Mouse (Mus musculus): Measurements from ENCODE around the gene Gpsm3.

Gene Gpsm3

DNA sequence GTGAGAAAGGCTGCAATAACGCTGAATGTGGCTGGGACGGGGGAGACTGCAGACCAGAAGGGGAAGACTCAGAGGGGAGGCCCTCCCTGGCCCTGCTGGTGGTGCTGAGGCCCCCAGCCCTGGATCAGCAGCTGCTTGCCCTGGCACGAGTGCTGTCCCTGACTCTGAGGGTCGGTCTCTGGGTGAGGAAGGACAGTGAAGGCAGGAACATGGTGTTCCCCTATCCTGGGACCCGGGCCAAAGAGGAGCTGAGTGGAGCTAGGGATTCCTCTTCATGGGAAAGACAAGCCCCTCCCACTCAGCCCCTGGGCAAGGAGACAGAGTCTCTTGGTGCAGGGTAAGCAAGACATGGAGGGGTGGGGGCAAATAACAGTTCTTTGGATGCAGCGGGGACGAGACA is 6.2 kb upstream of the Gpsm3 start:
- no peak for DNase-seq (ENCODE audit: low read depth, low spot score)

- no peak for DNase-seq (ENCODE audit: low read depth, low spot score)
Measured at GRCm38 (mm10) chr17:34583819-34584218, 5.8 kb upstream of the Gpsm3 start.

DNA sequence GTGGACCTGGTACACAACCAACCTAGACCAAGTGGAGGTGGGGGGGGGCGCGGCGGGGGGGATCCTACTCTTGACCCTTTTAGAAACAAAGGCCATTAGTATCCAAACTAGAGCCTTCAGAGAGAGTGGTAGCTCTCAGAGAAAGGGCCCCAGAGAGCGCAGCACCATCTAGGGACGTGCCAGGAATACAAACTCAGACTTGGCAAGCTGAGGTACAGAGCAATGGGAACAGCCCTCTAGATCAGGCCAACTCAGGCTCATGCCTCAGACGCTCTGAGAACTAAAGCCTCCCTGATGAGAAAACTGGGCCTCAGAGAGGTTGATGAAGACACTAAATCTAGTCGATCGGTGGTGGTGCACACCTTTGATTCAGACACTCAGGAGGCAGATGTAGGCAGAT is 4.5 kb upstream of the Gpsm3 start:
- DNase-seq (ENCODE audit: low read depth, low spot score) = no peak

GRCm38 (mm10) chr17:34585877-34586771 is 3.5 kb upstream of the Gpsm3 start:
- no peak for DNase-seq (ENCODE audit: low read depth, low spot score)

DNA sequence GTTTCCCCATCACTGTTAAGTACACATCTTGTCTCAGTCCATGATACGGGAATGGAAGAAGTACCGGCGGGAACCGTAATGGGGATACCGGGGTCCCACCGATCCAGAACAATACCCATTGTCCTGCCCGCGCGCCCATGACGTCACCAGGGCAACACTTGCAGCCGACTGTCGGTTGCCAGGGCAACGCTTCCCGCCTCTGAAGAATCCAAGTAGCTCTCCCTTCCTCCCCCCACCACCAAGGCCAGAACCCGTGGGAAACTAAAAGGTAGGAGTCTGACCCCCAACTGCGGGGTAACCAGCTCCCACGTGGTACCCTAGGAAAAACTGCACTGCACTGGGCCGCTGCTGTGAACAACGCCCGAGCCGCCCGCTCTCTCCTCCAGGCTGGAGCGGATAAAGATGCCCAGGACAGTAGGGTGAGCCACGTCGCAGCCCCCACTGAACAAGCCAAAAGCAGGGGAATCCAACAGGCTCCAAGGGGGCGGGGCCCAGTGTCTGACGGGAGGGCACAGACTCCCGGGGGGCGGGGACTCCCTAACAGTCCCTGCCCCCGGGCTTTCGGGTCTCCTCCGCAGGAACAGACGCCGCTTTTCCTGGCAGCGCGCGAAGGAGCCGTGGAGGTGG is 2.7 kb upstream of the Gpsm3 start:
- DNase-seq (ENCODE audit: low read depth, low spot score) = peak; percentile 83

- peak; percentile 89 for DNase-seq (ENCODE audit: low read depth, low spot score)
Measured at GRCm38 (mm10) chr17:34587423-34587811, 2.2 kb upstream of the Gpsm3 start.

DNA sequence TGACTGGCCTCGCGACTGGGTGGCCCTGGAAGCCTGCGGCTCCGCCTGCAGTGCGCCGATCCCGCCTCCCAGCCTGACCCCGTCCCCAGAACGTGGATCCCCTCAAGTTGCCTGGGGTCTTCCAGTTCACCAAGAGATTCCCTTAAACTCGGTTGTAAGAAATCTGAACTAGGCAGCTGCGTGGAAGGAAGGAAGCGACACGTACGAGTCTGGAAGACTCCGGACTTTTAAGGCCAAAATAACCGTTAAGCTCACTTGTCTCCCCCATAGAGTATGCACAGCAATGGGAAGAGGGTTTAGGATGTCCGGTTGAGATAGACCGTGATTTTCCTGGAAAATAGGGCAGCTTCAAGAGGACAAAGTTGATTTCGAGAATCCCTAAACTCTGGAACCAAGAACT is 1.8 kb upstream of the Gpsm3 start:
- DNase-seq (ENCODE audit: low read depth, low spot score) = peak; percentile 46

DNA sequence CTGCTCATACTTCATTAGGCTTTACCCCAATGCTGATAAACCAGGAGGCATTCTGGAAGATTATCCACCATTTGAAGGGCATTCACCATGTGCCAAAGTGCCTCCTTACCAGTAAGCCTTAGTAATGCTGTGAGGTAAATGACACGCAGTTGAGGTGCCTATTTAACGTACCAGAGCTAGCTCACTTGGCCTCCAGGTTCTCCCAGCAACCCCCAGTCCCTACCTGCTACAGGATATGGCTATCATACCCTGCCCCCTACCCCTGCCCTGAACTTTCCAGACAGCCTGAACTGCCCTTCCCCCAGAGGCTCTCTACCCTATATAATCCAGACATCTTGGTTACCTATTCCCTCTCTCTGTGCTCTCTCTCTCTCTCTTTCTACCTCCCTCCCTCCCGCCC is 839 bp upstream of the Gpsm3 start:
- DNase-seq (ENCODE audit: low read depth, low spot score) = no peak

DNA sequence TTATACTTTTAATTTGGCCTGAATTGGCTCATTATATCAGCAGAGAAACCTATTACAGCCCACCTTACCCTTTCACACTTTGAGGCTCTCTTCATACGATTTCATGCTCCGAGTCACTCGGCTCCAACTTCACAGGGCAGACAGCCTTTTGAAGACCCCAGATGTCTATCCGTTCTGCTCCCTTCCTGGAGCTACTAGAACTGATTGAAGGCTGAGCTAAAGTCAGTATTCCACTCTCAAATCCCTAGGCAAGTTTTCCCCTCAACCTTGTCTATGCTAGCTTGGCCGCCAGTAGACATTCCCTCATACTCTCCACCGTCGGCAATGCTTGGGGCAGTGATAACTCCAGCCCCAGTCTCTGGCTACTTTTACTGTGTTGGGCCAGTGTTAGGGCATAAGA is 400 bp upstream of the Gpsm3 start:
- no peak for DNase-seq (ENCODE audit: low read depth, low spot score)

DNA sequence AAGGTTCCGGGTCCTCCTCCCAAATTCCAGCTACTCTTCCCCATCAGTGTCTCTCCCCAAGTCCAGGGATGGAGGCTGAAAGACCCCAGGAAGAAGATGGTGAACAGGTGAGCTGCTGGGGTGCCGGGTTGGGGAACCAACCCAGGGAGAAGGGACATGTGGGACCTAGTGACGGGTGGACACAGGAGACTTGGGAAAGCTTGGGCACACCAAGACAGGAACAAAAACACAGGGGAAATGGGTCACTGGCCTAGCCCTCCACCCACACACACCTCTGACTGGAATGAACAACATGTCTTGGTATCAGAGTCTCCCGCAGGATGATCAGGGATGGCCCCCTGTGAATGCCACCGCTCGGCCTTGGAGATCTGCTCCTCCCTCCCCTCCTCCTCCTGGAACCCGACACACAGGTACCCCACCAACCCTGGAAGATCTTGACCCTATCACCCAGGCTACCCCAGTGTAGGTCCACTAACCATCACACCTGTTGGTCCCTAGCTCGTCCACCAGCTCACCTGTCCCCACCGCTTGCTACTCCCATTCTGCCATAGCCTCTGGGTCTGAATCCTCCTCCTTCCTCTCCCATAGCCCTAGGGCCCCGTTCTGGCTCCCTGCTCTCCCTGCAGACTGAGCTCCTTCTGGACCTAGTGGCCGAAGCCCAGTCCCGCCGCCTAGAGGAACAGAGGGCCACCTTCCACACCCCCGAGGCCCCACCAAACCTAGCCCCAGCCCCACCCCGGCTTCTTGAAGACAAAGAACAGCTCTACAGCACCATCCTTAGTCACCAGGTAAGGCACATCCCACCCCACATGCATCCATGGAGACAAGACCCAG is 765 bp downstream of the Gpsm3 start:
- no peak for DNase-seq (ENCODE audit: low read depth, low spot score)

DNA sequence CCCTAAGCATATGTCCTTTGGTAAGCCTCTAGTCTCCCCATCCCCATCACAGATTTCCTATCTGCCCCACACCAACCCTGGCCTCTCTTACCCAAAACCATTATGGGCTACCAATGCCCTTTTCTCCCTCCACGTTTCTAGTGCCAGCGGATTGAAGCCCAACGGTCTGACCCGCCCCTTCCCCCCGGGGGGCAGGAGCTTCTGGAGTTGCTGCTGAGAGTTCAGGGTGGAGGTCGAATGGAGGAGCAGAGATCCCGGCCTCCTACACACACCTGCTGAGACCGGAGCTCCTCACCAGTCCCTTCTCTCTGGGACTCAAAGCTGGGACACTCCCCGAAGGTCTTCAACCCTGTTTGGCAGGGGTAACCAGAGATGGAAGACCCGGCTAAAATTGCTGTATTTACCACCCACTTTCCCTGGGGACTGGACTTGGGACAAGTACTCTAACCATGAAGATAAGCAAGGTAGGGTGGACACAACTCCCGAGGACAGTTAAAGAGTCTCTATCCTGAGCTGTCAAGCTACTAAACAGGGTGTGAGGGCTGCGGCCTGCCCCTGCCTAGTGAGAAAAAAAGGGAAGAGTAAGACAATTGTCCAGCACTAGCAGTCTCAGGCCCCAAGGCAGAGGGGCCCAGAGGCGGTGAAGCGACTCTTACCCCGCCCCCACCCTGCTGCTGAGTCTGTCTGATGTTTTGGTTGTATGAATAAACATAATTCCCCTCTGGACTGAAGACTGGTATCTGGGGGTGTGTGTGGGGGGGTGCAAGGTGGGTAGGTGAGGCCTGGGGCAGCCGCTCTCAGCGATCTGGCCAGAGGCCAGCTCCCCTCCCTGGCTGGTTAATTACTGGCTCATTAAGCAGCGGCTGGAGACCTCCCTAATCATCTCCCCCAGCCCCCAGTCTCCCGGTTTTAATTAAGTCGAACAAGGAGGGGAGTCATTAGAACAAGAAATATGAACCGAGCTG is 1.7 kb downstream of the Gpsm3 start, which contains the start of gene Pbx2:
Gene Pbx2, plus strand, starts transcription at position 238 of the 965 bp plus-strand sequence.
- peak; percentile 42 for DNase-seq (ENCODE audit: low read depth, low spot score)

- peak; percentile 82 for DNase-seq (ENCODE audit: low read depth, low spot score)
Measured at GRCm38 (mm10) chr17:34591994-34592375, 2.4 kb downstream of the Gpsm3 start.

DNA sequence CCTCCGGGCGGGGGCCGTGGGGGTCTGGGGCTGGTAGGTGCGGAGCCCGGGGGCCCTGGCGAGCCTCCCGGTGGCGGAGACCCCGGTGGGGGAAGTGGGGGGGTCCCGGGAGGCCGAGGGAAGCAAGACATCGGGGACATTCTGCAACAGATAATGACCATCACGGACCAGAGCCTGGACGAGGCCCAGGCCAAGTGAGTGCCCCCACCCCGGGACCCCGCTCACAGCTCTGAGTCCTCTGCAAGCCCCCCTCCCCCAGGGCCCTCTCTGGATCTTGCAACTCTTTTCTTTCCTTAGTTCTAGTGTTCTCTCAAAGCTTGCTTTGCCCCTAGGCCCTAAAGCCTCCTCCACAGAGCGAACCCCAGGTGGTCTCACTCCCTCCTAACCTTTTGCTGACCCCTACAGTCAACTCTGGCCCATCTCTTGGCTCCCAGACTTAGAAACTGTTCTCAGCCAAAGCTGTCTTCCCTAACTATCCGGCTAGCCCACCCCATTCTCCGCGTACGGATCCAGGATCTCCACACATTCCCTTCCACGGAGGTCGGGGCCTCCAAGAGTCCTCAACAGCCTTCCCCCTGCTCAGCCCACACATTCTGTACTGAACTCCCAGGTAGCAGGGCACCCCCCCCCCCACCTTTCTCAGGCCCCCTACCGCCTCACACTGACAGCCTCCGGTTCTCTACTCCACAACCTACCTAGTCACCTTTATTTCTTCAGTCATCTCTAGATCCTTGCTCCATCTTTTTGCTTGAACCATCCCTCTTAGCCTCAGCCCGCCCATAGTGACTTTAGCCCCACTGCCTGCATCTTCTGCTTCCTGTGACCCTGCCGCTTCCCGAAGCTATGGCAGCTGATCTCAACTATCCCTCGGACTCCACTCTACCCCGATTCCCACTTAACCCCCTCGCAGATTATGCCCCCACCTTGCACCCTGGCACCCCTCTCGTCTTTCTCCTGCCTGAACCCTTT is 3.3 kb downstream of the Gpsm3 start:
- peak; percentile 70 for DNase-seq (ENCODE audit: low read depth, low spot score)

DNA sequence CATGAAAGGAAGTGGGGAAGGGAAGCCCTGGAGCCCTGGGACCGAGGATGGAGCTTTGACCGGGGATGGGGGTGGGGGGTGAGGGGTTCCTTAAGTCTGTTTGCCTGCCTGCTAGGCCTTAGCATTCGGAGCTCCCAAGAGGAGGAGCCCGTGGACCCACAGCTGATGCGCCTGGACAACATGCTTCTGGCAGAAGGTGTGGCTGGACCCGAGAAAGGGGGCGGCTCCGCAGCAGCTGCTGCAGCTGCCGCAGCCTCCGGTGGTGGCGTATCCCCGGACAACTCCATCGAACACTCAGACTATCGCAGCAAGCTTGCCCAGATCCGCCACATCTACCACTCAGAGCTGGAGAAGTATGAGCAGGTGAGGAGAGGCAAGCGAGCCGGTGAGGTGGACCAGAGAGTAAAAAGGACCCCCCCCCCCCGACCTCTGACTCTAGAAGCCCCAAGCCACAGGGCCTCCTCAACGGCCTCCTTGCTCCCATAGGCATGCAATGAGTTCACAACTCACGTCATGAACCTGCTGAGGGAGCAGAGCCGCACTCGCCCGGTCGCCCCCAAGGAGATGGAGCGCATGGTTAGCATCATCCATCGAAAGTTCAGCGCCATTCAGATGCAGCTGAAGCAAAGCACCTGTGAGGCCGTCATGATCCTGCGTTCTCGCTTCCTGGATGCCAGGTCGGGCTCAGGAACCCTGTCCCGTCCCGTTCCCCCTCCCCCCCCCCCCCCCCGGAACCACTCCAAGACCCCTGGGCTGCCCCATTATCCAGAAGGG is 4.3 kb downstream of the Gpsm3 start:
- DNase-seq (ENCODE audit: low read depth, low spot score) = peak; percentile 26

GRCm38 (mm10) chr17:34596098-34596497 is 6.5 kb downstream of the Gpsm3 start:
- no peak for DNase-seq (ENCODE audit: low read depth, low spot score)

DNA sequence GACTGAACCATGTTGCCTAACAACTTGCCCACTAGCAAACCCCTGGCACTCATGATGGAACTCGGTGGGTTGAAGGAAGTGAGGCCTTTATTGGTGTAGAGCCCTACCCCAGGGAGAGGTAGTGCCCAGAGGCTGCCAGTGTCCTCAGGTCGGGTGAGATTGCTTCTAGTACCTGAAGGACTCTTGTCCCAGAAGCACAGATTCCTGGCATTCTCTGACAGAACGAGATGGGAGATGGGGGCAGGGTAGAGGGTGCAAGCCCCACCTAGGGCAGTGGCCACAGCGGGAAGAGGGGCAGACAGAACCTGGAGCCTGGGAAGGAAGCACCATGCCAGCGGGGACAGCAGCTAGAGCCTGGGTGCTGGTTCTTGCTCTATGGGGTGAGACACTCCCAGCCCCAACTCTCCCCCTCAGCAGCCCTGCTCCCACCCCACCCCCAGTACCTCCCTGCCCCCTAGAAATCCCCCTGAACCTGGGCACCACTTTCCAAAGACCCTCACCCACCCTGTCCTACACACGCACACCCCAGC is 8.0 kb downstream of the Gpsm3 start, which contains the start of gene Ager:
Gene Ager, plus strand, starts transcription at position 297 of the 530 bp plus-strand sequence.
- DNase-seq (ENCODE audit: low read depth, low spot score) = no peak

DNA sequence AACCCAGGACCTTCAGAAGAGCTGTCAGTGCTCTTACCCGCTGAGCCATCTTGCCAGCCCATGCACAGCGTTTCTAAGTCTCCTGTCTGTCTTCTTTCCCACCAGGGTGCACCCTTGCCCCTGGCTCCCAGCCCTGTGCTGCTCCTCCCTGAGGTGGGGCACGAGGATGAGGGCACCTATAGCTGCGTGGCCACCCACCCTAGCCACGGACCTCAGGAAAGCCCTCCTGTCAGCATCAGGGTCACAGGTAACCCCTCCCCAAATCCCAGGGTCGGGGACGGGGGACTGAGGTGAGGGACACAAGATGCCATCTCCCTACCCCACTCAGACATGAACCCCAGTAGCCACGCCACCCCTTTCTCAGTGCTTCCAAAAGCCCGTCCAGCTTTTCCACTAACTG is 10.3 kb downstream of the Gpsm3 start:
- DNase-seq (ENCODE audit: low read depth, low spot score) = no peak

DNA sequence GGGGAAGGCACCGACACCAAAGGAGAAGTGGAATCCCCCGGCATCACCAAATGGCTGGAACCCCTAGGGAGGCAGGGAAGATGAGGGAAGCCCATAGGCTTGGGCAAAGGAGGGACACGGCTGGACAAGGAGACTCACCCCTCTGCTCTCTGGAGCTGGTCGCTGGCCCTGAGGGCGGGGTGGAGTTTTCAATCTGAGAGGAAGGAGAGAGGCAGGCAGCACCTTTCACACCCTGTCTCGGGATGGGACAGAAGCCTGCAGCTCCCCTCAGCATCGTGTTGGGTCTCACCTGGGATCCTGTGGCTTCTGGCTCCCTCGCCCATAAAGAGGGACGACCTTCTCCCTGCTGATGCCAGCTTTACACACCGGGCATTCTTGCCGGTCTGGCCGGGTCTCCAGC is 12.2 kb downstream of the Gpsm3 start:
- no peak for DNase-seq (ENCODE audit: low read depth, low spot score)

All from 3T3-L1 (cell line).